Comparison of ENCODE assay signal across 16 mouse cellular contexts in genomic region chr6:148652434-148652833, GRCm38 (mm10).
"Had no signal": no experiment of that assay in that cellular context is flagged by ENCODE, and none has a peak within 500 bp of the region (broad histone marks: within the 10 kb centered on the region; RNA-seq: fewer than 3 reads in every experiment).

No protein-coding gene starts in this region.

- H3K36me3 ChIP-seq: limb, embryonic 13.5 days; neural tube, embryonic 12.5 days had no signal

- H3K27ac ChIP-seq: kidney, postnatal 0 days; layer of hippocampus, adult 2 months; limb, embryonic 13.5 days; macrophage; neural tube, embryonic 12.5 days had no signal

- H3K4me1 ChIP-seq: limb, embryonic 13.5 days; megakaryocyte, embryonic 14.5 days had no signal

- H3K27me3 ChIP-seq: limb, embryonic 13.5 days; neural tube, embryonic 12.5 days had no signal

- H3K4me2 ChIP-seq: limb, embryonic 13.5 days; lung, embryonic 14.5 days; neural tube, embryonic 12.5 days had no signal

- H3K4me3 ChIP-seq: layer of hippocampus, adult 2 months; limb, embryonic 13.5 days; megakaryocyte, embryonic 14.5 days; myocyte; neural tube, embryonic 12.5 days had no signal

- H3K9ac ChIP-seq: limb, embryonic 13.5 days; lung, embryonic 14.5 days; neural tube, embryonic 12.5 days had no signal

- DNase-seq: kidney, adult 11 months; kidney, adult 9 months; kidney, postnatal 4 days; left cerebral cortex, postnatal 4 days; lung, embryonic 14.5 days; lung, postnatal 10 days; right cerebral cortex, adult 18-20 months; right cerebral cortex, postnatal 25 days; thymus, postnatal 4 days had no signal

- H3K9me3 ChIP-seq: limb, embryonic 13.5 days; neural tube, embryonic 12.5 days had no signal
